Mouse (Mus musculus): ENCODE measurements around the gene Leap2.

Gene Leap2

GRCm38 (mm10) chr11:53443861-53444260, 20.9 kb upstream of the Leap2 start:
- WGBS, result 35% methylated on average over 6 of the region's 6 CpGs

- 42% methylated on average over 12 of the region's 12 CpGs for WGBS
Measured at GRCm38 (mm10) chr11:53441921-53442320, 19.0 kb upstream of the Leap2 start.

- WGBS, result 89% methylated on average over 6 of the region's 6 CpGs
Measured at GRCm38 (mm10) chr11:53436338-53436737, 13.4 kb upstream of the Leap2 start.

DNA sequence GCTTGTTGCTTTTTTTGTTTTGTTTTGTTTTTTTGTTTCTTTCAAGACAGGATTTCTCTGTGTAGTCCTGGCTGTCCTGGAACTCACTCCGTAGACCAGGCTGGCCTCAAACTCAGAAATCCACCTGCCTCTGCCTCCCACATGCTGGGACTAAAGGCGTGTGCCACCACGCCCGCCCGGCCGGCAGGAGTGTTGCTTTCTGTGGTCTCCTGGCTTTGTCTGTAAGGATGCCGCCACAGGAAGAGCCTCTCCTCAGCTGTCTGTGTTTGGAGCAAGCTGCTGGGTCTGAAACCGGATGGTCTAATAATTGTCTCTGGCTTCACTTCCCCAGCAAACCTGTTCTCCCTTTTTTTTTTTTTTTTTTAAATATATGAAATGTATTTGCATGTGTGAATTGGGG, 12.5 kb upstream of the Leap2 start:
- 77% methylated on average over 8 of the region's 8 CpGs for WGBS

GRCm38 (mm10) chr11:53433057-53433456, 10.1 kb upstream of the Leap2 start:
- WGBS, result 72% methylated on average over 6 of the region's 6 CpGs

- 10% methylated on average over 9 of the region's 9 CpGs for WGBS
Measured at GRCm38 (mm10) chr11:53431347-53432056, 8.5 kb upstream of the Leap2 start.

GRCm38 (mm10) chr11:53430670-53431346, 7.8 kb upstream of the Leap2 start, which contains the start of the genes Uqcrq and Gdf9:
Gene Uqcrq, minus strand, starts transcription at chr11:53430831.
Gene Gdf9, plus strand, starts transcription at chr11:53431023.
- WGBS, result under 1% methylated on average over 44 of the region's 44 CpGs

- under 1% methylated on average over 34 of the region's 34 CpGs for WGBS
Measured at GRCm38 (mm10) chr11:53430300-53430669, 7.3 kb upstream of the Leap2 start.

- 93% methylated on average over 5 of the region's 5 CpGs for WGBS
Measured at GRCm38 (mm10) chr11:53428716-53429057, 5.7 kb upstream of the Leap2 start.

DNA sequence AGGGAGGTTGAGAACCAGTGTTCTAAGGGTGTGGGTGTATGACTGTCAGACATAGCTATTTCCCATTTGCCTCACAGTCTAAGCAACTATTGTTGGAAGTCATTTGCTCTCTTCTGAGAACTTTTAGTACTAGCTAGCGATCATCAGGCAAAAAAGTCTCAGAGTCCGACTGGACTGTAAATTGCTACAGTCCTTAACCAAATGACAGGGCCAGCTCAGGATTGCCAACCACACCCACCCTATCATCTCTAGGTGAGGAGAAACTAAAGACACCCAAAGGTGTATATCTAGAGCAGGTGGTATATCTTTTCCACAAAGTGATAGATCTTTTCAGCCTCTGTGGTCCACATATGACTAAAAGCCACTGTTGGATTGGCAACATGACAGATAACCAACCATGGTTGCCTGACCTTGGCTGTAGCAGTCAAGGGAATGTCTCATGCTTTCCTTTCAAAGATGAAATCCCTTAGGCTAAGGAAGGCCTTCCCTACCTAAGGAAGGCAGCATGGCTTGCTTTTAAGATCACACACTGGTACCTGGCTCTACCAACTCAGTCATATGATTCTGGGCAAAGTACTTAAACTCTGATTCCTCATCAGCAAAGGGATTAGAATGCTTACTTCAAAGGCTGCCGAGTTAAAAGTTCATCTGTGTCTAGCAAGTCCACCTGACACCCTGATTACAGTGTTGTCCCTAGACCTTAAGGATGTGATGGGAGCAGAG, 5.2 kb upstream of the Leap2 start:
- WGBS, result 83% methylated on average over 3 of the region's 3 CpGs

DNA sequence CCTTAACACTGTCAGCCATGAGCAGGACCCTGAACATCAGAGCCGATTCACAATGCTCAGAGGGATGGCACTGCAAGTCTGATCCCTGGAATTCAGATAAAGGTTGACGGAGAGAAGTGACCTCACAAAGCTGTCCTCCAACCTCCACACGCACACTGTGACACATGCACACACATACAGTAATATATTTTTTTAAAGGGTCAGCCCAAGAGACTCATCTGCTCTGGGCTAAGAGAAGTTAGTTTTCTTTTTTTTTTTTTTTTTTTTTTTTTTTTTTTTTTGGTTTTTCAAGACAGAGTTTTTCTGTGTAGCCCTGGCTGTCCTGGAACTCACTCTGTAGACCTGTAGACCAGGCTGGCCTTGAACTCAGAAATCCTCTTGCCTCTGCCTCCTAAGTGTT, 3.9 kb upstream of the Leap2 start:
- 77% methylated on average over 3 of the region's 3 CpGs for WGBS

DNA sequence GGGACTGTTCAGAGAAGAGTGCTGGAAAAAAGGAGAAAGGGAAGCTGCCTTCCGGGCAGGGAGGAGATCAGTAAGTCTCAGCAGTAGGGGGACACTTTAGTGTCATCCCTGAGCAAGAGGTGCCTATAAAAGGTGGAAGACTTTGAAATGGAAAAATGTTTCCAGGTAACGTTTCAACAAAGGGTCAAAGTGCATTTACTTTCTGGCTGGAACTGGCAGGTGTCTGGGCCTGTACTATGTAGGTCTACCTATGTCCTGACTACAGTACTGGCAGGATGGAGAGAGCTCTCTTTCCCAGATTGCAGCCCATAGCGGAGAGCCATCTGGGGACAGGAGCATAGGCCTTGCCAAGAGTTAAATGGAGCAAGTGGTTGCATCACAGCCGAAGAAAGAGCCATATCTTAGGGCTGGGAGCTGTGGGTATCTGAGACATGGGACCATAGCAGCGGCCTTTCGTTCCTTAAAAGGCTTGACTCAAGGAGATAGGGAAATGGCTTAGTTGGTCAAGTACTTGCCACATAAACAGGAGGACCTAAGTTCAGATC, 2.8 kb upstream of the Leap2 start:
- 54% methylated on average over 6 of the region's 6 CpGs for WGBS

DNA sequence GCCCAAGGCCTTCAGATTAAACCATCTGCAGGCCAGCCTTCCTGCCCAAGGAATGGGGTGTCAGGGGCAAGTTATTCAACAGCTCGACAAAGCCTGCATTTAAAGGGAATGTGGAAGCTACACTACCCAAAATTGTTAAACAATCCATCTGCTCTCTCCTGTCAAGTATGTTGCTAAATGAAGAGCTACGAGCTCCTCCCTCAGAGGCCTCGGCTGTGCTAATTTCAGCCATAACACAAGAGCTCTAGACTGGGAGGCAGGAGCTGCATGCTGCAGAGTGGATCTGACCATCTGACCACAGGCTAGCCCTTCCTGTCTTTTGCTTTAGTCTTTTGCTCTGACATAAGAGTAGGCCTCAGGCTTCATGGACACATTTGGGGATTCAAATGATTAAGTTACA, 2.3 kb upstream of the Leap2 start:
- 21% methylated on average over 3 of the region's 3 CpGs for WGBS

DNA sequence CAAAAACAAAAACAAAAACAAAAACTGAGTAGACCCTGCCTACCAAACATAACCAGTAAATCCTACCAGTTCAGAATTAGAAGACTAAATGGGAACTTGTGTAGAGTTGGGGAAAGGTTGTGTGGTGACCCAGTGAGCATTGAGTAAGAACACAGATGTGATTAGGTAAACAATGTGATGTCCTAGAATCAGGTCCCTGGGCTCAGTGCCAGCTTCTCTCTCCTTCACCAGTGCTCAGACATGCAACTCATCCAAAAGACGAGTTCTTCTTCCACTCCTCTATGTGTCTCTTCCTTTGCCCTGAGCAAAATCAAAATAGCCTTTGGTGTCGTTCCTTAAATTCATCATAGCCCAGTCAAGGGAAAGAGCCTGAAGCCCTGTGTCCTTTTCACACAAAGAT, 1.9 kb upstream of the Leap2 start:
- WGBS, result 20% methylated on average over 2 of the region's 2 CpGs

DNA sequence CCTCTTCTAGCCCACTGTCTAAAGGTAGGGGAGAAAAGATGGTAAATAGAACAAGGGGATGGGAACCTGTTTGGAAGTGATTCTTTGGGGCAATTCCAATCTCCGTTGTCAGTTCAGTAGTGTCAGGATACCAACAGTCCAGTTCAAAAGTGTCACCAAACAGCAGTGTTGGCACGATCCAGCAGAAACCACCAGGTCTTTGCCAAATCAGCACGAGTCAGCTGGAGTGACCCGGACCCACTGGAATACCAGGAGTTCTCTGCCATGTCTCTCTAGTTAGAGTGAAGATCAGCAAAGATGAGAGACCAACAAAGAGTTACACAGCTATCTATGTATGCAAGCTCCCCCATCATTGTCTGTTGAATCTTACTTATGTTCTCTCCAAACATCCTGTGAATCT, 9.1 kb downstream of the Leap2 start:
- WGBS, result 73% methylated on average over 4 of the region's 4 CpGs

- 94% methylated on average over 1 of the region's 1 CpGs for WGBS
Measured at GRCm38 (mm10) chr11:53403638-53404037, 19.3 kb downstream of the Leap2 start.

DNA sequence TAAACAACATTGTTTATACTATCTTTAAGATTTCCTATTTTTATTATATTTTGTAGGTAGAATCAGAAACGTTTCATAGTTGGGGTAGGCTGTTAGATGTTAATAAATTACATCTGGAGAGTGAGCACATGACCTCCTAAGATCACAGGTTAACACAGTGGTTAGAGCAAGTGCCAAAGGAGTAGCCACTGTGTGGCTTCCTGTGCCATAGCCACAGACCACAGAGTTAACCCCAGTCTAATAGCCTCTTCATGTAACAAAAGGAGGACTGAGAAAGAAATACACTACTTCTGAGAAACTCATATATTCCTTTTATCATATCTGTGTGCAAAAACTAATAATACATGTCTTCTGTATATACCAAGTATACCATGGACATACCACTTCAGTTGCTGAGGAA, 29.1 kb downstream of the Leap2 start:
- WGBS, result 82% methylated on average over 1 of the region's 1 CpGs

DNA sequence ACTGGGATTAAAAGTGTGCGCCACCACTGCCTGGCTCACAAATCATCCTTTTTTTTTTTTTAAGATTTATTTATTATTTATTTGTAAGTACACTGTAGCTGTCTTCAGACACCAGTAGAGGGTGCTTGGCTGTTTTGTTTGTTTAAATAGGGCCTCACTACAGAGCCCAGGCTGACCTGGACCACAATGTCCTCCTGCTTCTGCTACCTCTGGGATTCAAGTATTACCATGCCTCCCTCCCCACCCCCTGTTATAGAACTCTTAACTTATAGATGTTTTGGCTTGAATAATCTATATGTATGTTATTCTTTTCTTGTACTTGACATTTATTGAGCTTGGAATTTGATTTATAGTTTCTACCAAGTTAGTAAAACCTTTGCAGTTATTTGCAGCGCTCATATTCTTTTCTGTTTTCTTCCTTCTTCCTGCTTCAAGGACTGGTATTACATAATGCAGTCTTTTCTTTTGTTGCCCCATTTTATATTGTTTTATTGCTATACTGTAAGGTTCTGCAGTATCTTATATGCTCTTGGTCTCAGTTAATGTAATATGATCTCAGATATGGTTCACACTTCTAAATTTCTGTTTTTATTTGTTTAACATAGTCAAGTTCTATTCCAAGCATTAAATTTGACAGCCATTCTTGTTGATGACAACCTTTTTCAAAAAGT, 39.1 kb downstream of the Leap2 start:
- 85% methylated on average over 2 of the region's 2 CpGs for WGBS

DNA sequence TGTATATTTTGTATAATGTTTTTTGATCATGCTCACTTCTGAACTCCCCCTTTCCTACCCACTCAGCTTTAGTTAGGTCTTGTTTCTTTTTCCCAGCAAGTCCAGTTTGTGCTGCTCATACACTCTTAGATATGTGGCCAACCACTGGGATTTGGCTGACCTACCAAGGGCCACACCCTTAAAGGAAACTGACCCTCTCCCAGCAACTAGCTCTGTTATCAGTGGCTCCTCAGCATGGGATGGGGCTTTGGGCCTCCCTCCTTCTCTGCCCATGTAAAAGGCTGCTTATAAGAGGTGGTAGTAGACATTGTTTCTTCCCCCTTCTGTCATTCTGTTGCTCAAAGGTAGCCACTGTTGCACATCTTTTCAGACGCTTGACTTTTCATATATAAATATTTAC, 44.1 kb downstream of the Leap2 start:
- WGBS, result 72% methylated on average over 1 of the region's 1 CpGs
